Mouse (Mus musculus): ENCODE results near the gene Gipc2. TPM values are rescaled to one million over a fixed set of nuclear protein-coding genes. Genes with fewer than 3 reads are reported as not detected.
A peak's percentile ranks its signal among the peaks of the same experiment; 100 is the strongest.

Gipc2 gene
- polyA plus RNA-seq, 1 experiment: 1.9 TPM

DNA sequence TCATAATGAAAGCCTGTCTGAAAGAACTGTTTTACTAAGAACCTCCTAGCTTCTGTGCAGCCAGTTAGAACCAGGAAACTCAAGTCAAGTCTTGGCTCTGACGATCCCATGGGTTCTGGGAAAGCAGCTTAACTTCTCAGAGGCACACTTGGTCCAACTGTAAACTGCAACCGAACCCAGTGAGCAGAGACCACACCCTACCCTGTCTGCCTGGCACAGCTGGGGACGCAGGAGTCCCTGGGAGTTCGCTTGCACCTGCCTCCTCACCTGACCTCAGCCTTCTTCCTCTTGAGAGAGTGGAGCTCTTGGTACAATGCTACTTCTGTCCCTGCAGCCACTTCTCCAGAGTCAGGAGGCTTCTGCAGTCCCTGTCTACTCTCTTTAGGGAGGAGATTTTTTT lies 5.4 kb downstream of the Gipc2 start:
- no peak overlapping the region for H3K4me3 ChIP-seq (ENCODE audit: insufficient read depth, low read length)
- H3K4me1 ChIP-seq (ENCODE audit: control insufficient read depth, insufficient read depth, low read length): peaks cover 2% of the 10 kb centered on the region
- TF ChIP-seq CTCF (IDR thresholded peaks at IDR 0.05; ENCODE audit: borderline replicate concordance, insufficient read depth, low read length): no peak
- TF ChIP-seq POLR2A (IDR thresholded peaks at IDR 0.05; ENCODE audit: low read depth, low read length): no peak
- H3K27ac ChIP-seq (ENCODE audit: insufficient read depth, low read length): no peak overlapping the region

- peaks cover 10% of the 10 kb centered on the region for H3K4me1 ChIP-seq (ENCODE audit: control insufficient read depth, insufficient read depth, low read length)
Observed at GRCm38 (mm10) chr3:152159321-152159720, 6.7 kb downstream of the Gipc2 start.

GRCm38 (mm10) chr3:152158344-152159291 lies 7.4 kb downstream of the Gipc2 start:
- peaks cover 10% of the 10 kb centered on the region for H3K4me1 ChIP-seq (ENCODE audit: control insufficient read depth, insufficient read depth, low read length)
- H3K4me3 ChIP-seq (ENCODE audit: insufficient read depth, low read length): no peak overlapping the region
- TF ChIP-seq POLR2A (IDR thresholded peaks at IDR 0.05; ENCODE audit: low read depth, low read length) (no peak), CTCF (IDR thresholded peaks at IDR 0.05; ENCODE audit: borderline replicate concordance, insufficient read depth, low read length) (no peak)
- peak overlapping the region; percentile 25; the same call in 1 of the 2 replicates for H3K27ac ChIP-seq (ENCODE audit: insufficient read depth, low read length)

More at GRCm38 (mm10) chr3:152159321-152159720, 6.7 kb downstream of the Gipc2 start:
- no peak for TF ChIP-seq CTCF (IDR thresholded peaks at IDR 0.05; ENCODE audit: borderline replicate concordance, insufficient read depth, low read length)
- no peak for TF ChIP-seq POLR2A (IDR thresholded peaks at IDR 0.05; ENCODE audit: low read depth, low read length)
- no peak overlapping the region for H3K27ac ChIP-seq (ENCODE audit: insufficient read depth, low read length)
- no peak overlapping the region for H3K4me3 ChIP-seq (ENCODE audit: insufficient read depth, low read length)

GRCm38 (mm10) chr3:152156816-152157496 lies 9.1 kb downstream of the Gipc2 start:
- peaks cover 10% of the 10 kb centered on the region for H3K4me1 ChIP-seq (ENCODE audit: control insufficient read depth, insufficient read depth, low read length)
- TF ChIP-seq POLR2A (IDR thresholded peaks at IDR 0.05; ENCODE audit: low read depth, low read length) (no peak), CTCF (IDR thresholded peaks at IDR 0.05; ENCODE audit: borderline replicate concordance, insufficient read depth, low read length) (no peak)

DNA sequence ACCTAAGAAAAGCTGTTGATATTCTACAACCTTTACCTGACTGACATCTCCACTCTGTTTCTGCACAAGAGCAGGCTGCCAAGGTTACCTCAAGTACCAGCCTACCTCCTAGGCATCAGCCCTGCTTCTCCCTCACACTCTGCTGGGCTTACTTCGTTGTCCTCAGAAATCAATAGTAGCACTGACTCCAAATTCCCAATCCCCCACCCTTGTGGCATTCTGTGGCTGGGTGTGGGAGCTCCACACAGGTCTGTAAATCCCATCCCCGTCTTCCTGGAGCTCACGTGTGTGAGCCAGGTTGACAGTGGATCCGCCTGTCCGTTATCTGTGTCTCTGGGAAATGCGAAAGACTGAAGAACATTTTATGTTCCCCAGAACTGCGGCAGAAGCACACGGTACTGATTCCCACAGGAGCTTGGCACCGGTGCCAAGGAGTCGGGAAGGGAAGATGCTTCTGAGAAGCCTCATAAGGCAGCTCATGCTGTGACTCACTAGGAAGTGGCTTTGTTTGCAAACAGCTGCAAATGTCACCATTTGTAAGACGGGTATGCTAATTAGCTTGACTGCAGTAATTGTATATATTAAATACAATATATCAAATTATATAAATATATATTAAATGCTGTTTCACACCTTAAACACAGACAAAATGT lies 10.6 kb downstream of the Gipc2 start:
- TF ChIP-seq POLR2A (IDR thresholded peaks at IDR 0.05; ENCODE audit: low read depth, low read length) (no peak), CTCF (IDR thresholded peaks at IDR 0.05; ENCODE audit: borderline replicate concordance, insufficient read depth, low read length) (no peak)

More at GRCm38 (mm10) chr3:152156816-152157496, 9.1 kb downstream of the Gipc2 start:
- no peak overlapping the region for H3K27ac ChIP-seq (ENCODE audit: insufficient read depth, low read length)
- H3K4me3 ChIP-seq (ENCODE audit: insufficient read depth, low read length): no peak overlapping the region

DNA sequence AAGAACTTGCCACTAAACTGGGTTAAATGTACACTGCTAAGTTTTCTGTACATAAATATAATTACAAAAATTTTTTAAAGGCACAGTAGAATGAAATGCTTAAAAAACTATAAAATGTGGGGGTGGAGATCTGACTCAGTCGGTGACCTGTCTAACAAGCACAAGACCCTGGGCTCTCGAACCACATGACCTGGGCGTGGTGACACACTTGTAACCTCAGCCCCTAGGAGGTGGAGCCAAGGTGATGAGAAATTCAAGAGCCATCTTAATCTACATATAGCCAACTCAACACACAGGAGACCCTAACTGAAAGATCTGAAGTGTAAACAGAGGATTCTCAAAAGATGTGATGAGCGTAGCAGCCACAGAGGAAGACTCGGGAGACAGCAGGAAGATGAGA lies 11.9 kb downstream of the Gipc2 start:
- no peak for TF ChIP-seq CTCF (IDR thresholded peaks at IDR 0.05; ENCODE audit: borderline replicate concordance, insufficient read depth, low read length)
- H3K4me1 ChIP-seq (ENCODE audit: control insufficient read depth, insufficient read depth, low read length): peaks cover 15% of the 10 kb centered on the region
- H3K4me3 ChIP-seq (ENCODE audit: insufficient read depth, low read length): no peak overlapping the region
- H3K27ac ChIP-seq (ENCODE audit: insufficient read depth, low read length): no peak overlapping the region

More for the DNA sequence above, 10.6 kb downstream of the Gipc2 start:
- H3K4me3 ChIP-seq (ENCODE audit: insufficient read depth, low read length): no peak overlapping the region
- H3K27ac ChIP-seq (ENCODE audit: insufficient read depth, low read length): no peak overlapping the region
- H3K4me1 ChIP-seq (ENCODE audit: control insufficient read depth, insufficient read depth, low read length): peaks cover 10% of the 10 kb centered on the region

GRCm38 (mm10) chr3:152153152-152153551 lies 12.9 kb downstream of the Gipc2 start:
- no peak for TF ChIP-seq POLR2A (IDR thresholded peaks at IDR 0.05; ENCODE audit: low read depth, low read length)
- no peak for TF ChIP-seq CTCF (IDR thresholded peaks at IDR 0.05; ENCODE audit: borderline replicate concordance, insufficient read depth, low read length)
- Histone ChIP-seq H3K4me3 (ENCODE audit: insufficient read depth, low read length) (no peak overlapping the region), H3K27ac (ENCODE audit: insufficient read depth, low read length) (no peak overlapping the region), H3K4me1 (ENCODE audit: control insufficient read depth, insufficient read depth, low read length) (peaks cover 13% of the 10 kb centered on the region)

GRCm38 (mm10) chr3:152152483-152152804 lies 13.6 kb downstream of the Gipc2 start:
- H3K4me1 ChIP-seq (ENCODE audit: control insufficient read depth, insufficient read depth, low read length): peaks cover 13% of the 10 kb centered on the region
- H3K27ac ChIP-seq (ENCODE audit: insufficient read depth, low read length): no peak overlapping the region
- TF ChIP-seq CTCF (IDR thresholded peaks at IDR 0.05; ENCODE audit: borderline replicate concordance, insufficient read depth, low read length) (no peak), POLR2A (IDR thresholded peaks at IDR 0.05; ENCODE audit: low read depth, low read length) (no peak)
- no peak overlapping the region for H3K4me3 ChIP-seq (ENCODE audit: insufficient read depth, low read length)

DNA sequence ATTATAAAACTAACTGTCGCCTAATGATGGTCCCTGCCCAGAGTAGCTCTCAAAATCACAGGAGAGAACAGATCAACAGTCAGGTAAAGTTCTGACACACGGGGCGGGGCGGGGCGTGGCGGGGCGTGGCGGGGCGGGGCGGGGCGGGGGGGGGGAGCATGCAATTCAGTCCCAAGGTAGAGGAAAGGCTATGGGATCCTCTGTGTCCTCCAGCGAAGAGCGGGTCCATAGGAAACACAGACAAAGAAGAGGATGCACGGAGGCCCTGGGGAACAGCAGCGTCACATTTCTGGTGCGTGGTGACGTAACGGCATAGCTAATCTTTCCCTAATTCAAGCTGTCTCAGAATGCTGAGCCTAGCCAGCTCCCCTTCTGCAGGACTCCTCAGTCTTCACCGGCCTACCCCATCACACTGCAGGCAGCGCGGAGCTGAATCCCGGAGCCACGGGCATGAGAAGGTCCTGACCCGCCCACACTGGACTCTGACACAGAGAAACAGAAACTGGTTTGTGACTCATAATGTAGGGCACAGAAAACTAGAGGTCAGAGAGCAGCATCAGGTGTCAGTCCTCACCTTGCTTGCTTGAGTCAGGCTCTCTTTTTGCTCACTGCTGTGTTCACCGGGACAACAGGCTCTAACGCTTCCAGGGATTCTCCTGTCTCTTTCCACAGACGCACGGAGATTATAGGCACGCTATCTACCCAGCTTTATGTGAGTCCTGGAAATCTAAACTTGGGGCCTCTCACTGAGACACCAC lies 14.1 kb downstream of the Gipc2 start:
- Histone ChIP-seq H3K27ac (ENCODE audit: insufficient read depth, low read length) (no peak overlapping the region), H3K4me1 (ENCODE audit: control insufficient read depth, insufficient read depth, low read length) (peaks cover 13% of the 10 kb centered on the region), H3K4me3 (ENCODE audit: insufficient read depth, low read length) (no peak overlapping the region)
- TF ChIP-seq CTCF (IDR thresholded peaks at IDR 0.05; ENCODE audit: borderline replicate concordance, insufficient read depth, low read length): no peak
- no peak for TF ChIP-seq POLR2A (IDR thresholded peaks at IDR 0.05; ENCODE audit: low read depth, low read length)

All from embryonic fibroblast, embryonic 13.5 days (primary cell).